11 mouse cellular contexts compared by ENCODE assay signal in genomic region chr10:99555658-99556352, GRCm38 (mm10).
DNase-seq lines count a peak whose midpoint lies in the region; ATAC-seq lines count a peak whose summit lies in the region.
"Had no signal": no experiment of that assay in that cellular context is flagged by ENCODE, and none has a peak within 500 bp of the region (broad histone marks: within the 10 kb centered on the region; RNA-seq: fewer than 3 reads in every experiment).

No protein-coding gene starts in this region.

- peak; percentile 19; the same call in 1 of the 2 replicates for ATAC-seq in forebrain, embryonic 14.5 days
- no peak for ATAC-seq in forebrain, embryonic 11.5 days (replicated peaks; ENCODE audit: low FRiP score)
- peak; percentile 41 for ATAC-seq in inflammation-experienced regulatory T-cells, adult 6 months
- no peak for ATAC-seq in megakaryocyte-erythroid progenitor cell, adult 5-6 weeks (replicated peaks; ENCODE audit: low FRiP score, low TSS enrichment, poor library complexity, severe bottlenecking)

- no peak overlapping the region for H3K4me2 ChIP-seq in forebrain, embryonic 14.5 days (ENCODE audit: low read length)
- H3K4me2 ChIP-seq in forebrain, embryonic 11.5 days (ENCODE audit: low read depth, low read length, severe bottlenecking), result no peak overlapping the region

- WGBS in forebrain, embryonic 14.5 days, result 54% methylated on average over 12 of the region's 12 CpGs
- WGBS in forebrain, embryonic 11.5 days, result 74% methylated on average over 12 of the region's 12 CpGs

- H3K27ac ChIP-seq in forebrain, embryonic 14.5 days (ENCODE audit: low read depth, low read length), result no peak overlapping the region
- no peak overlapping the region for H3K27ac ChIP-seq in forebrain, embryonic 11.5 days (ENCODE audit: low read depth, low read length)
- H3K27ac ChIP-seq: limb, embryonic 13.5 days had no signal

- no peaks in the 10 kb centered on the region for H3K36me3 ChIP-seq in forebrain, embryonic 14.5 days (ENCODE audit: control insufficient read depth, insufficient read depth, low read length)
- H3K36me3 ChIP-seq in forebrain, embryonic 11.5 days (ENCODE audit: control insufficient read depth, insufficient read depth, low read length), result no peaks in the 10 kb centered on the region
- H3K36me3 ChIP-seq: limb, embryonic 13.5 days had no signal

- H3K4me1 ChIP-seq in forebrain, embryonic 14.5 days (ENCODE audit: control insufficient read depth, insufficient read depth, low read length), result peaks cover 3% of the 10 kb centered on the region; the same call in 1 of the 2 replicates
- no peaks in the 10 kb centered on the region for H3K4me1 ChIP-seq in forebrain, embryonic 11.5 days (replicated peaks; ENCODE audit: control insufficient read depth, insufficient read depth, low read length)

- no peaks in the 10 kb centered on the region for H3K9me3 ChIP-seq in forebrain, embryonic 14.5 days (replicated peaks; ENCODE audit: control insufficient read depth, low read length)
- H3K9me3 ChIP-seq in forebrain, embryonic 11.5 days (ENCODE audit: control insufficient read depth, low read length), result no peaks in the 10 kb centered on the region
- H3K9me3 ChIP-seq: limb, embryonic 13.5 days had no signal

- no peaks in the 10 kb centered on the region for H3K27me3 ChIP-seq in forebrain, embryonic 14.5 days (replicated peaks; ENCODE audit: control insufficient read depth, insufficient read depth, low read length)
- no peaks in the 10 kb centered on the region for H3K27me3 ChIP-seq in forebrain, embryonic 11.5 days (ENCODE audit: control insufficient read depth, insufficient read depth, low read length)
- H3K27me3 ChIP-seq: limb, embryonic 13.5 days had no signal

- H3K4me3 ChIP-seq in forebrain, embryonic 14.5 days (ENCODE audit: low read depth, low read length), result no peak overlapping the region
- no peak overlapping the region for H3K4me3 ChIP-seq in forebrain, embryonic 11.5 days (ENCODE audit: low read depth, low read length)
- H3K4me3 ChIP-seq: limb, embryonic 13.5 days had no signal

- DNase-seq in forebrain, embryonic 14.5 days (ENCODE audit: low spot score), result peak; percentile 54
- no peak for DNase-seq in forebrain, embryonic 11.5 days (ENCODE audit: low spot score)
- peak; percentile 14 for DNase-seq in CD4-positive helper T cell, adult 2 months (ENCODE audit: low read depth, low spot score)
- DNase-seq in embryo, embryonic 11 days, result peak; percentile 44
- no peak for DNase-seq in layer of hippocampus, adult 18-20 months (ENCODE audit: low spot score in 2 of 2)
- DNase-seq in right cerebral cortex, postnatal 14 days, result no peak
- DNase-seq: B cell, adult 2 months; gastrocnemius, postnatal 36 days had no signal

- no peak overlapping the region for H3K9ac ChIP-seq in forebrain, embryonic 14.5 days (ENCODE audit: low read length)
- H3K9ac ChIP-seq in forebrain, embryonic 11.5 days (ENCODE audit: low read length), result no peak overlapping the region
- H3K9ac ChIP-seq: limb, embryonic 13.5 days had no signal

Comparison
In these comparisons a context has a peak if more than half of its experiments do, and no peak if none do; other contexts are left out.
1. ATAC-seq: peak in forebrain, embryonic 14.5 days (single experiment) and inflammation-experienced regulatory T-cells, adult 6 months (single experiment); none in forebrain, embryonic 11.5 days (single experiment) and megakaryocyte-erythroid progenitor cell, adult 5-6 weeks (single experiment).
2. DNase-seq: peak in forebrain, embryonic 14.5 days (single experiment), CD4-positive helper T cell, adult 2 months (single experiment) and embryo, embryonic 11 days (single experiment); none in forebrain, embryonic 11.5 days (single experiment), layer of hippocampus, adult 18-20 months (0 of 2) and right cerebral cortex, postnatal 14 days (single experiment).